Mouse (Mus musculus): Measurements from ENCODE around the gene Adck1.

- no peak for TF ChIP-seq POLR2A (IDR thresholded peaks at IDR 0.05; ENCODE audit: extremely low read depth, insufficient read depth, low read length)
- no peak for TF ChIP-seq CTCF (IDR thresholded peaks at IDR 0.05; ENCODE audit: low read depth, low read length)
Measured at GRCm38 (mm10) chr12:88481657-88482056, 121.3 kb downstream of the Adck1 start.

Data from liver, adult 2 months (tissue).